Mouse (Mus musculus) MEL (cell line): ENCODE results near the gene Hist1h2ac. TPM values are rescaled to one million over a fixed set of nuclear protein-coding genes. Genes with fewer than 3 reads are reported as not detected.

Experiments used
- DNase-seq: peaks from one replicate; pipeline ENCODE4 v3.0.0; 2011; ENCODE audit warnings: low read depth, low spot score
- H3K27ac ChIP-seq: 2 replicates; pipeline ENCODE4 v1.5.1; 2012; ENCODE audit warnings: low read depth, mild to moderate bottlenecking, control low read depth, low read length, moderate library complexity; ENCODE audit not compliant: control insufficient read depth
- H3K27me3 ChIP-seq, 2 experiments: fragments of 150-350 bp in 1 of 2; sonication (generic) in 1 of 2; 2 replicates each; pipeline ENCODE4 v1.6.1; 2012; ENCODE audit warnings: low read length in 2 of 2, mild to moderate bottlenecking in 2 of 2, improper control_type of control experiment in 1 of 2, moderate library complexity in 1 of 2; ENCODE audit not compliant: insufficient read depth in 2 of 2, control insufficient read depth in 1 of 2
- H3K36me3 ChIP-seq, 2 experiments: 2 replicates each; pipeline ENCODE4 v1.6.1; 2012 to 2014; ENCODE audit warnings: low read length in 2 of 2, improper control_type of control experiment in 1 of 2, inconsistent platforms in 1 of 2, mild to moderate bottlenecking in 1 of 2; ENCODE audit not compliant: insufficient read depth in 2 of 2, control insufficient read depth in 1 of 2
- H3K4me1 ChIP-seq, 2 experiments: fragments of 150-350 bp in 1 of 2; sonication (generic) in 1 of 2; 2 replicates each; pipeline ENCODE4 v1.6.1; 2012; ENCODE audit warnings: low read length in 2 of 2, improper control_type of control experiment in 1 of 2, mild to moderate bottlenecking in 1 of 2; ENCODE audit not compliant: insufficient read depth in 2 of 2, control insufficient read depth in 1 of 2
- H3K4me3 ChIP-seq, 2 experiments: fragments of 150-350 bp in 1 of 2; sonication (generic) in 1 of 2; 2 replicates each; pipeline ENCODE4 v1.5.1; 2012; ENCODE audit warnings: low read depth in 2 of 2, low read length in 2 of 2, mild to moderate bottlenecking in 2 of 2, moderate library complexity in 2 of 2, control low read depth in 1 of 2, improper control_type of control experiment in 1 of 2; ENCODE audit not compliant: control insufficient read depth in 1 of 2, insufficient read depth in 1 of 2
- H3K79me2 ChIP-seq: 2 replicates; pipeline ENCODE4 v1.6.1; 2012; ENCODE audit warnings: mild to moderate bottlenecking, low read length, moderate library complexity; ENCODE audit not compliant: control insufficient read depth, poor library complexity, insufficient read depth
- H3K9ac ChIP-seq: 2 replicates; pipeline ENCODE4 v1.6.1; 2012; ENCODE audit warnings: low read depth, mild to moderate bottlenecking, control low read depth, low read length, moderate library complexity; ENCODE audit not compliant: control insufficient read depth, poor library complexity, severe bottlenecking
- H3K9me3 ChIP-seq: fragments of 150-350 bp; sonication (generic); replicated peaks from 2 replicates; pipeline ENCODE4 v1.6.1; 2012; ENCODE audit warnings: mild to moderate bottlenecking, low read length, improper control_type of control experiment, moderate library complexity; ENCODE audit not compliant: insufficient read depth
- BHLHE40 ChIP-seq: IDR thresholded peaks from 2 replicates; pipeline ENCODE4 v1.6.1; 2012; ENCODE audit warnings: low read depth, mild to moderate bottlenecking, inconsistent platforms, low read length, improper control_type of control experiment, borderline replicate concordance
- CHD2 ChIP-seq: IDR thresholded peaks from 2 replicates; pipeline ENCODE4 v1.6.1; 2011; ENCODE audit warnings: low read length, improper control_type of control experiment
- CTCF ChIP-seq, 3 experiments: IDR thresholded peaks in 2 of 3; conservative IDR thresholded peaks in 1 of 3; 2 replicates each; pipeline ENCODE4 v1.5.1; 2011 to 2012; ENCODE audit warnings: low read length in 3 of 3, low read depth in 2 of 3, mild to moderate bottlenecking in 2 of 3, improper control_type of control experiment in 1 of 3, inconsistent platforms in 1 of 3, mixed read lengths in 1 of 3, moderate library complexity in 1 of 3; ENCODE audit not compliant: control insufficient read depth in 1 of 3, insufficient read depth in 1 of 3, poor library complexity in 1 of 3, severe bottlenecking in 1 of 3
- E2F4 ChIP-seq: IDR thresholded peaks from 2 replicates; pipeline ENCODE4 v1.6.1; 2011; ENCODE audit warnings: low read depth, low read length, improper control_type of control experiment, borderline replicate concordance
- ETS1 ChIP-seq: IDR thresholded peaks from 2 replicates; pipeline ENCODE4 v1.6.1; 2012; ENCODE audit warnings: low read depth, mild to moderate bottlenecking, inconsistent platforms, low read length, improper control_type of control experiment, moderate library complexity
- GABPA ChIP-seq: IDR thresholded peaks from 2 replicates; pipeline ENCODE4 v1.6.1; 2012; ENCODE audit warnings: low read depth, mild to moderate bottlenecking, inconsistent platforms, low read length, improper control_type of control experiment, moderate library complexity
- JUND ChIP-seq: IDR thresholded peaks from 2 replicates; pipeline ENCODE4 v1.6.1; 2011; ENCODE audit warnings: low read depth, mild to moderate bottlenecking, improper control_type of control experiment, low read length
- KAT2A ChIP-seq: conservative IDR thresholded peaks from 2 replicates; pipeline ENCODE4 v1.6.1; 2012; ENCODE audit warnings: low read depth, low read length, improper control_type of control experiment, inconsistent platforms
- MAZ ChIP-seq: IDR thresholded peaks from 2 replicates; pipeline ENCODE4 v1.6.1; 2012; ENCODE audit warnings: low read depth, mild to moderate bottlenecking, inconsistent platforms, low read length, improper control_type of control experiment
- MXI1 ChIP-seq: IDR thresholded peaks from 2 replicates; pipeline ENCODE4 v1.6.1; 2011; ENCODE audit warnings: mild to moderate bottlenecking, low read depth, low read length, improper control_type of control experiment
- MYB ChIP-seq: IDR thresholded peaks from 2 replicates; pipeline ENCODE4 v1.6.1; 2011; ENCODE audit warnings: mild to moderate bottlenecking, low read depth, low read length, improper control_type of control experiment
- MYC ChIP-seq: IDR thresholded peaks from 2 replicates; pipeline ENCODE4 v1.6.1; 2011; ENCODE audit warnings: low read depth, mild to moderate bottlenecking, low read length, improper control_type of control experiment, moderate library complexity
- POLR2A ChIP-seq, 2 experiments: IDR thresholded peaks; 2 replicates each; pipeline ENCODE4 v1.6.1; 2011 to 2012; ENCODE audit warnings: low read length in 2 of 2, mild to moderate bottlenecking in 2 of 2, control low read depth in 1 of 2, improper control_type of control experiment in 1 of 2, low read depth in 1 of 2, moderate library complexity in 1 of 2; ENCODE audit not compliant: control insufficient read depth in 1 of 2, insufficient read depth in 1 of 2, poor library complexity in 1 of 2
- POLR2AphosphoS2 ChIP-seq: IDR thresholded peaks from 2 replicates; pipeline ENCODE4 v1.6.1; 2011; ENCODE audit warnings: low read length, improper control_type of control experiment
- POLR2AphosphoS5 ChIP-seq: IDR thresholded peaks from 2 replicates; pipeline ENCODE4 v1.6.1; 2012; ENCODE audit warnings: low read depth, borderline replicate concordance, mild to moderate bottlenecking, inconsistent platforms, low read length, moderate library complexity, mixed read lengths
- RAD21 ChIP-seq: IDR thresholded peaks from 2 replicates; pipeline ENCODE4 v1.6.1; 2011; ENCODE audit warnings: mild to moderate bottlenecking, low read depth, low read length, improper control_type of control experiment
- RCOR1 ChIP-seq: IDR thresholded peaks from 2 replicates; pipeline ENCODE4 v1.6.1; 2012; ENCODE audit warnings: low read depth, mild to moderate bottlenecking, inconsistent platforms, low read length, improper control_type of control experiment
- SIN3A ChIP-seq: IDR thresholded peaks from 2 replicates; pipeline ENCODE4 v1.6.1; 2012; ENCODE audit warnings: low read length, improper control_type of control experiment, inconsistent platforms
- SMC3 ChIP-seq: IDR thresholded peaks from 2 replicates; pipeline ENCODE4 v1.6.1; 2011; ENCODE audit warnings: low read depth, low read length, improper control_type of control experiment
- TAL1 ChIP-seq: IDR thresholded peaks from 2 replicates; pipeline ENCODE4 v1.6.1; 2012; ENCODE audit warnings: mild to moderate bottlenecking, inconsistent platforms, low read length, moderate library complexity, mixed read lengths
- TBP ChIP-seq: IDR thresholded peaks from 2 replicates; pipeline ENCODE4 v1.8.0; 2011; ENCODE audit warnings: low read depth, low read length, improper control_type of control experiment
- UBTF ChIP-seq: IDR thresholded peaks from 2 replicates; pipeline ENCODE4 v1.6.1; 2012; ENCODE audit warnings: low read depth, mild to moderate bottlenecking, inconsistent platforms, low read length, improper control_type of control experiment, moderate library complexity, borderline replicate concordance; ENCODE audit not compliant: insufficient read depth
- polyA plus RNA-seq, 2 experiments: library from polyadenylated mRNA; stranded (reverse) in 1 of 2; unstranded in 1 of 2; fragments of >175 nt in 1 of 2; fragments of >200 nt in 1 of 2; gene quantifications; 2 replicates each; pipeline versions ENCODE4 v1.2.1 to v1.2.4; 2012; ENCODE audit warnings: low replicate concordance in 2 of 2, low read depth in 1 of 2; ENCODE audit not compliant: insufficient read length in 2 of 2, insufficient read depth in 1 of 2, missing spikeins in 1 of 2
- total RNA-seq: library from RNA; depleted of rRNA; stranded (reverse); fragments of 300-350 nt; gene quantifications from 2 replicates; pipeline ENCODE4 v1.2.3, GENCODE M21; 2012

The Hist1h2ac gene
- total and polyA plus RNA-seq, 3 experiments = 0.15 to 123 TPM; not detected in 1

- TF ChIP-seq CHD2 (no peak), MAZ (no peak), TAL1 (peak; percentile 21; the same call in 1 of the 2 replicates), POLR2A (IDR thresholded peaks at IDR 0.05; ENCODE audit: control insufficient read depth in 1 of 2, insufficient read depth in 1 of 2, low read depth in 1 of 2, low read length in 2 of 2, poor library complexity in 1 of 2) (peak; percentile 100), KAT2A (no peak), POLR2AphosphoS2 (no peak), GABPA (no peak), MYC (no peak)
- TF ChIP-seq, all 39 proteins: peak for 6
Observed at GRCm38 (mm10) chr13:23698300-23698693, 14.5 kb upstream of the Hist1h2ac start, which contains the start of gene Hist1h4c (continued).

- peaks cover 0 to 43% of the 10 kb centered on the region in 2 experiments; a peak in 2 of 4 replicates for H3K36me3 ChIP-seq
- TF ChIP-seq RCOR1 (no peak), BHLHE40 (no peak), JUND (no peak), SIN3A (no peak), POLR2A (IDR thresholded peaks at IDR 0.05; ENCODE audit: control insufficient read depth in 1 of 2, insufficient read depth in 1 of 2, low read depth in 1 of 2, low read length in 2 of 2, poor library complexity in 1 of 2) (peak in 1 of 2 experiments; percentile 99; a peak in 1 of 4 replicates), E2F4 (no peak), SMC3 (no peak), MYB (no peak), RAD21 (no peak), MXI1 (no peak), CTCF (IDR thresholded peaks at IDR 0.05 in 2 of 3, conservative IDR thresholded peaks at IDR 0.05 in 1 of 3; ENCODE audit: control insufficient read depth in 1 of 3, insufficient read depth in 1 of 3, low read depth in 2 of 3, low read length in 3 of 3, poor library complexity in 1 of 3, severe bottlenecking in 1 of 3) (peak in 2 of 3 experiments; percentile 66 to 86; a peak in 4 of 6 replicates), TBP (peak; percentile 21; the same call in 1 of the 2 replicates), UBTF (peak; percentile 97), POLR2AphosphoS5 (no peak; the same call in 1 of the 2 replicates), ETS1 (no peak)
- peak overlapping the region; percentile 0 to 36; a peak in 3 of 4 replicates for H3K4me3 ChIP-seq
- H3K79me2 ChIP-seq = no peaks in the 10 kb centered on the region; the same call in 1 of the 2 replicates
- peak overlapping the region; percentile 95 for H3K27ac ChIP-seq
- no peaks in the 10 kb centered on the region for H3K27me3 ChIP-seq
- peak; percentile 96 for DNase-seq
- no peaks in the 10 kb centered on the region for H3K9me3 ChIP-seq
- peak overlapping the region; percentile 65 for H3K9ac ChIP-seq
- H3K4me1 ChIP-seq = peaks cover 0 to 28% of the 10 kb centered on the region in 2 experiments; a peak in 2 of 4 replicates
Observed at GRCm38 (mm10) chr13:23697491-23698299, 13.9 kb upstream of the Hist1h2ac start.
